Mouse (Mus musculus): ENCODE results near the gene Vmn1r225. TPM values are rescaled to one million over a fixed set of nuclear protein-coding genes. Genes with fewer than 3 reads are reported as not detected.

Gene Vmn1r225
- polyA plus RNA-seq (2012; rRNA removed) = not detected in 2 replicates

GRCm38 (mm10) chr17:20497858-20498257 lies at the start of gene Vmn1r225:
TSS of gene Vmn1r225 (plus strand) at chr17:20498158.

GRCm38 (mm10) chr17:20481231-20481630 lies 16.7 kb upstream of the Vmn1r225 start, which contains the start of gene Vmn2r108:
TSS of gene Vmn2r108 (minus strand) at chr17:20481331.

Other genes with a start within 250 kb of the Vmn1r225 start
- not detected in 2 replicates for gene Vmn2r106, start 212.6 kb upstream of the Vmn1r225 start, polyA plus RNA-seq (2012; rRNA removed)
- gene Vmn2r107, start 152.9 kb upstream of the Vmn1r225 start, polyA plus RNA-seq (2012; rRNA removed) = not detected in 2 replicates
- not detected in 2 replicates for gene Vmn1r224, start 84.0 kb upstream of the Vmn1r225 start, polyA plus RNA-seq (2012; rRNA removed)
- gene Vmn2r108, start 16.8 kb upstream of the Vmn1r225 start, polyA plus RNA-seq (2012; rRNA removed) = not detected in 2 replicates
- not detected in 2 replicates for gene Vmn2r109, start 66.6 kb downstream of the Vmn1r225 start, polyA plus RNA-seq (2012; rRNA removed)
- gene Vmn2r110, start 98.3 kb downstream of the Vmn1r225 start, polyA plus RNA-seq (2012; rRNA removed) = not detected in 2 replicates
- gene Fpr-rs3, start 126.7 kb downstream of the Vmn1r225 start, polyA plus RNA-seq (2012; rRNA removed) = not detected in 2 replicates
- gene Vmn1r226, start 184.7 kb downstream of the Vmn1r225 start, polyA plus RNA-seq (2012; rRNA removed) = not detected in 2 replicates
- not detected in 2 replicates for gene Vmn1r227, start 231.7 kb downstream of the Vmn1r225 start, polyA plus RNA-seq (2012; rRNA removed)